Mouse (Mus musculus): ENCODE results near the gene Rtn4rl2. TPM values are rescaled to one million over a fixed set of nuclear protein-coding genes. Genes with fewer than 3 reads are reported as not detected.

The Rtn4rl2 gene
- polyA plus RNA-seq, 1 experiment from 2014 or later: 3.6 TPM

Small RNAs within 50 kb of the gene (microRNA-seq; reads per million reads assigned to microRNA genes)
- gene Gm24332: not detected

Other genes with a start within 250 kb of the Rtn4rl2 start
- 30.4 and 38.0 TPM in 2 replicates for gene Ctnnd1, start 235.9 kb downstream of the Rtn4rl2 start, polyA plus RNA-seq (2015; fragmentation: Nextera tagmentation; extraction: Ambion mirVana)
- gene Btbd18, start 227.6 kb downstream of the Rtn4rl2 start, polyA plus RNA-seq (2015; fragmentation: Nextera tagmentation; extraction: Ambion mirVana): 0.35 and 0.42 TPM in 2 replicates
- 272 and 278 TPM in 2 replicates for gene Selenoh, start 215.9 kb downstream of the Rtn4rl2 start, polyA plus RNA-seq (2015; fragmentation: Nextera tagmentation; extraction: Ambion mirVana)
- not detected in 2 replicates for gene Gm28635, start 208.7 kb downstream of the Rtn4rl2 start, polyA plus RNA-seq (2015; fragmentation: Nextera tagmentation; extraction: Ambion mirVana)
- 49.3 and 53.3 TPM in 2 replicates for gene Med19, start 208.3 kb downstream of the Rtn4rl2 start, polyA plus RNA-seq (2015; fragmentation: Nextera tagmentation; extraction: Ambion mirVana)
- 226 and 249 TPM in 2 replicates for gene Tmx2, start 207.6 kb downstream of the Rtn4rl2 start, polyA plus RNA-seq (2015; fragmentation: Nextera tagmentation; extraction: Ambion mirVana)
- 18.3 and 18.9 TPM in 2 replicates for gene Zdhhc5, start 171.5 kb downstream of the Rtn4rl2 start, polyA plus RNA-seq (2015; fragmentation: Nextera tagmentation; extraction: Ambion mirVana)
- 32.8 and 34.5 TPM in 2 replicates for gene Clp1, start 159.4 kb downstream of the Rtn4rl2 start, polyA plus RNA-seq (2015; fragmentation: Nextera tagmentation; extraction: Ambion mirVana)
- 30.7 and 32.0 TPM in 2 replicates for gene Ypel4, start 152.7 kb downstream of the Rtn4rl2 start, polyA plus RNA-seq (2015; fragmentation: Nextera tagmentation; extraction: Ambion mirVana)
- gene Gm19426, start 143.1 kb downstream of the Rtn4rl2 start, polyA plus RNA-seq (2015; fragmentation: Nextera tagmentation; extraction: Ambion mirVana): 7.9 and 8.1 TPM in 2 replicates
- gene Serping1, start 111.3 kb downstream of the Rtn4rl2 start, polyA plus RNA-seq (2015; fragmentation: Nextera tagmentation; extraction: Ambion mirVana): 32.6 and 33.1 TPM in 2 replicates
- gene Ube2l6, start 87.9 kb downstream of the Rtn4rl2 start, polyA plus RNA-seq (2015; fragmentation: Nextera tagmentation; extraction: Ambion mirVana): 15.6 and 16.6 TPM in 2 replicates
- not detected in 2 replicates for gene Smtnl1, start 64.1 kb downstream of the Rtn4rl2 start, polyA plus RNA-seq (2015; fragmentation: Nextera tagmentation; extraction: Ambion mirVana)
- gene Timm10, start 59.7 kb downstream of the Rtn4rl2 start, polyA plus RNA-seq (2015; fragmentation: Nextera tagmentation; extraction: Ambion mirVana): 53.6 and 54.5 TPM in 2 replicates
- 2.6 and 3.3 TPM in 2 replicates for gene Slc43a1, start 47.9 kb downstream of the Rtn4rl2 start, polyA plus RNA-seq (2015; fragmentation: Nextera tagmentation; extraction: Ambion mirVana)
- gene Slc43a3, start 49.9 kb upstream of the Rtn4rl2 start, polyA plus RNA-seq (2015; fragmentation: Nextera tagmentation; extraction: Ambion mirVana): 4.8 and 5.4 TPM in 2 replicates
- gene Prg2, start 93.8 kb upstream of the Rtn4rl2 start, polyA plus RNA-seq (2015; fragmentation: Nextera tagmentation; extraction: Ambion mirVana): 0.19 and 0.49 TPM in 2 replicates
- not detected in 2 replicates for gene Prg3, start 101.5 kb upstream of the Rtn4rl2 start, polyA plus RNA-seq (2015; fragmentation: Nextera tagmentation; extraction: Ambion mirVana)
- 221 and 223 TPM in 2 replicates for gene Ssrp1, start 150.5 kb upstream of the Rtn4rl2 start, polyA plus RNA-seq (2015; fragmentation: Nextera tagmentation; extraction: Ambion mirVana)
- gene P2rx3, start 150.8 kb upstream of the Rtn4rl2 start, polyA plus RNA-seq (2015; fragmentation: Nextera tagmentation; extraction: Ambion mirVana): 2.5 and 3.0 TPM in 2 replicates
- gene Tnks1bp1, start 161.3 kb upstream of the Rtn4rl2 start, polyA plus RNA-seq (2015; fragmentation: Nextera tagmentation; extraction: Ambion mirVana): 27.1 and 30.9 TPM in 2 replicates
- 20.1 and 21.0 TPM in 2 replicates for gene Aplnr, start 249.5 kb upstream of the Rtn4rl2 start, polyA plus RNA-seq (2015; fragmentation: Nextera tagmentation; extraction: Ambion mirVana)